Mouse (Mus musculus): Measurements from ENCODE around the gene Ror2. TPM values are rescaled to one million over a fixed set of nuclear protein-coding genes. Genes with fewer than 3 reads are reported as not detected.

Ror2 gene
- polyA plus RNA-seq, 1 experiment from 2014 or later = 16.4 TPM

GRCm38 (mm10) chr13:53284740-53285191 is 1.2 kb downstream of the Ror2 start:
- H3K4me1 ChIP-seq (ENCODE audit: control insufficient read depth, insufficient read depth, low read length) = peaks cover 26% of the 10 kb centered on the region

GRCm38 (mm10) chr13:53281604-53282396 is 4.1 kb downstream of the Ror2 start:
- Histone ChIP-seq H3K4me2 (ENCODE audit: low read depth, low read length) (peak overlapping the region; percentile 68), H3K27ac (replicated peaks; ENCODE audit: low read depth, low read length) (no peak overlapping the region), H3K9ac (ENCODE audit: low read depth, low read length) (no peak overlapping the region), H3K4me1 (ENCODE audit: control insufficient read depth, insufficient read depth, low read length) (peaks cover 38% of the 10 kb centered on the region), H3K36me3 (ENCODE audit: control insufficient read depth, insufficient read depth, low read length) (no peaks in the 10 kb centered on the region), H3K27me3 (replicated peaks; ENCODE audit: control insufficient read depth, insufficient read depth, low read length) (no peaks in the 10 kb centered on the region), H3K9me3 (ENCODE audit: control insufficient read depth, low read length) (0 out of 2 replicates have a peak, but pooled peaks cover under 1% of the 10 kb centered on the region), H3K4me3 (ENCODE audit: low read depth, low read length) (no peak overlapping the region)
- 29% methylated on average over 11 of the region's 11 CpGs for WGBS
- DNase-seq (ENCODE audit: low spot score) (no peak), ATAC-seq (ENCODE audit: low read depth) (peak; percentile 10; the same call in 1 of the 2 replicates)

More at GRCm38 (mm10) chr13:53284740-53285191, 1.2 kb downstream of the Ror2 start:
- H3K9ac ChIP-seq (ENCODE audit: low read depth, low read length) = peak overlapping the region; percentile 90
- H3K4me2 ChIP-seq (ENCODE audit: low read depth, low read length) = peak overlapping the region; percentile 68
- no peaks in the 10 kb centered on the region for H3K27me3 ChIP-seq (replicated peaks; ENCODE audit: control insufficient read depth, insufficient read depth, low read length)
- 1% methylated on average over 16 of the region's 17 CpGs for WGBS
- ATAC-seq (ENCODE audit: low read depth) (no peak), DNase-seq (ENCODE audit: low spot score) (no peak)
- H3K36me3 ChIP-seq (ENCODE audit: control insufficient read depth, insufficient read depth, low read length) = no peaks in the 10 kb centered on the region
- peak overlapping the region; percentile 83 for H3K27ac ChIP-seq (replicated peaks; ENCODE audit: low read depth, low read length)
- H3K9me3 ChIP-seq (ENCODE audit: control insufficient read depth, low read length) = 0 out of 2 replicates have a peak, but pooled peaks cover 3% of the 10 kb centered on the region
- H3K4me3 ChIP-seq (ENCODE audit: low read depth, low read length) = peak overlapping the region; percentile 72

GRCm38 (mm10) chr13:53278908-53279307 is 7.0 kb downstream of the Ror2 start:
- no peak overlapping the region for H3K4me3 ChIP-seq (ENCODE audit: low read depth, low read length)
- WGBS = 58% methylated on average over 10 of the region's 10 CpGs
- ATAC-seq (ENCODE audit: low read depth) (peak; percentile 45; the same call in 1 of the 2 replicates), DNase-seq (ENCODE audit: low spot score) (no peak)
- peaks cover 50% of the 10 kb centered on the region for H3K4me1 ChIP-seq (ENCODE audit: control insufficient read depth, insufficient read depth, low read length)
- H3K4me2 ChIP-seq (ENCODE audit: low read depth, low read length) = no peak overlapping the region
- no peak overlapping the region for H3K27ac ChIP-seq (replicated peaks; ENCODE audit: low read depth, low read length)
- H3K9me3 ChIP-seq (ENCODE audit: control insufficient read depth, low read length) = no peaks in the 10 kb centered on the region
- peak overlapping the region; percentile 30; the same call in 1 of the 2 replicates for H3K9ac ChIP-seq (ENCODE audit: low read depth, low read length)
- no peaks in the 10 kb centered on the region for H3K27me3 ChIP-seq (replicated peaks; ENCODE audit: control insufficient read depth, insufficient read depth, low read length)
- no peaks in the 10 kb centered on the region for H3K36me3 ChIP-seq (ENCODE audit: control insufficient read depth, insufficient read depth, low read length)

GRCm38 (mm10) chr13:53276381-53276780 is 9.5 kb downstream of the Ror2 start:
- H3K4me1 ChIP-seq (ENCODE audit: control insufficient read depth, insufficient read depth, low read length) = peaks cover 34% of the 10 kb centered on the region
- no peak for DNase-seq (ENCODE audit: low spot score)

GRCm38 (mm10) chr13:53275778-53276177 is 10.1 kb downstream of the Ror2 start:
- Histone ChIP-seq H3K36me3 (ENCODE audit: control insufficient read depth, insufficient read depth, low read length) (no peaks in the 10 kb centered on the region), H3K27ac (replicated peaks; ENCODE audit: low read depth, low read length) (no peak overlapping the region), H3K27me3 (replicated peaks; ENCODE audit: control insufficient read depth, insufficient read depth, low read length) (no peaks in the 10 kb centered on the region), H3K9me3 (ENCODE audit: control insufficient read depth, low read length) (no peaks in the 10 kb centered on the region), H3K4me2 (ENCODE audit: low read depth, low read length) (no peak overlapping the region), H3K4me1 (ENCODE audit: control insufficient read depth, insufficient read depth, low read length) (peaks cover 31% of the 10 kb centered on the region), H3K4me3 (ENCODE audit: low read depth, low read length) (no peak overlapping the region), H3K9ac (ENCODE audit: low read depth, low read length) (no peak overlapping the region)
- DNase-seq (ENCODE audit: low spot score) = no peak
- no peak for ATAC-seq (ENCODE audit: low read depth)
- 56% methylated on average over 8 of the region's 8 CpGs for WGBS

More at GRCm38 (mm10) chr13:53276381-53276780, 9.5 kb downstream of the Ror2 start:
- no peak overlapping the region for H3K4me2 ChIP-seq (ENCODE audit: low read depth, low read length)
- no peak overlapping the region for H3K9ac ChIP-seq (ENCODE audit: low read depth, low read length)
- H3K36me3 ChIP-seq (ENCODE audit: control insufficient read depth, insufficient read depth, low read length) = no peaks in the 10 kb centered on the region
- WGBS = 61% methylated on average over 7 of the region's 7 CpGs
- H3K9me3 ChIP-seq (ENCODE audit: control insufficient read depth, low read length) = no peaks in the 10 kb centered on the region
- no peak for ATAC-seq (ENCODE audit: low read depth)
- no peaks in the 10 kb centered on the region for H3K27me3 ChIP-seq (replicated peaks; ENCODE audit: control insufficient read depth, insufficient read depth, low read length)
- H3K27ac ChIP-seq (replicated peaks; ENCODE audit: low read depth, low read length) = no peak overlapping the region
- no peak overlapping the region for H3K4me3 ChIP-seq (ENCODE audit: low read depth, low read length)

- Histone ChIP-seq H3K27me3 (replicated peaks; ENCODE audit: control insufficient read depth, insufficient read depth, low read length) (no peaks in the 10 kb centered on the region), H3K4me2 (ENCODE audit: low read depth, low read length) (no peak overlapping the region), H3K9ac (ENCODE audit: low read depth, low read length) (no peak overlapping the region), H3K9me3 (ENCODE audit: control insufficient read depth, low read length) (no peaks in the 10 kb centered on the region), H3K4me1 (ENCODE audit: control insufficient read depth, insufficient read depth, low read length) (peaks cover 31% of the 10 kb centered on the region), H3K27ac (replicated peaks; ENCODE audit: low read depth, low read length) (no peak overlapping the region), H3K4me3 (ENCODE audit: low read depth, low read length) (no peak overlapping the region), H3K36me3 (ENCODE audit: control insufficient read depth, insufficient read depth, low read length) (no peaks in the 10 kb centered on the region)
- no peak for ATAC-seq (ENCODE audit: low read depth)
- DNase-seq (ENCODE audit: low spot score) = no peak
- 52% methylated on average over 1 of the region's 1 CpGs for WGBS
These were observed 11.2 kb downstream of the Ror2 start for GRCm38 (mm10) chr13:53274771-53275170.

- WGBS = 91% methylated on average over 3 of the region's 3 CpGs
- no peak for DNase-seq (ENCODE audit: low spot score)
- H3K4me1 ChIP-seq (ENCODE audit: control insufficient read depth, insufficient read depth, low read length) = peaks cover 28% of the 10 kb centered on the region
These were observed 14.3 kb downstream of the Ror2 start for GRCm38 (mm10) chr13:53271595-53271994.

GRCm38 (mm10) chr13:53270549-53270948 is 15.4 kb downstream of the Ror2 start:
- WGBS = 80% methylated on average over 4 of the region's 4 CpGs
- H3K4me1 ChIP-seq (ENCODE audit: control insufficient read depth, insufficient read depth, low read length) = peaks cover 26% of the 10 kb centered on the region

More at GRCm38 (mm10) chr13:53271595-53271994, 14.3 kb downstream of the Ror2 start:
- no peak overlapping the region for H3K4me2 ChIP-seq (ENCODE audit: low read depth, low read length)
- no peaks in the 10 kb centered on the region for H3K9me3 ChIP-seq (ENCODE audit: control insufficient read depth, low read length)
- H3K36me3 ChIP-seq (ENCODE audit: control insufficient read depth, insufficient read depth, low read length) = no peaks in the 10 kb centered on the region
- no peak overlapping the region for H3K4me3 ChIP-seq (ENCODE audit: low read depth, low read length)
- ATAC-seq (ENCODE audit: low read depth) = no peak
- no peak overlapping the region for H3K9ac ChIP-seq (ENCODE audit: low read depth, low read length)
- H3K27me3 ChIP-seq (replicated peaks; ENCODE audit: control insufficient read depth, insufficient read depth, low read length) = no peaks in the 10 kb centered on the region
- no peak overlapping the region for H3K27ac ChIP-seq (replicated peaks; ENCODE audit: low read depth, low read length)

More at GRCm38 (mm10) chr13:53270549-53270948, 15.4 kb downstream of the Ror2 start:
- no peak overlapping the region for H3K4me2 ChIP-seq (ENCODE audit: low read depth, low read length)
- no peaks in the 10 kb centered on the region for H3K36me3 ChIP-seq (ENCODE audit: control insufficient read depth, insufficient read depth, low read length)
- no peak overlapping the region for H3K27ac ChIP-seq (replicated peaks; ENCODE audit: low read depth, low read length)
- H3K9ac ChIP-seq (ENCODE audit: low read depth, low read length) = no peak overlapping the region
- no peak overlapping the region for H3K4me3 ChIP-seq (ENCODE audit: low read depth, low read length)
- DNase-seq (ENCODE audit: low spot score) = no peak
- no peaks in the 10 kb centered on the region for H3K27me3 ChIP-seq (replicated peaks; ENCODE audit: control insufficient read depth, insufficient read depth, low read length)
- ATAC-seq (ENCODE audit: low read depth) = no peak
- H3K9me3 ChIP-seq (ENCODE audit: control insufficient read depth, low read length) = no peaks in the 10 kb centered on the region
